Mouse (Mus musculus) forebrain, embryonic 11.5 days (tissue): ENCODE results near the gene Mob1b. TPM values are rescaled to one million over a fixed set of nuclear protein-coding genes. Genes with fewer than 3 reads are reported as not detected.

Experiments
- ATAC-seq: fragments of 200-750 bp; cut with Nextera tagmentation; replicated peaks from 2 replicates; pipeline ENCODE4 v1.8.0; 2017; ENCODE audit warnings: moderate TSS enrichment; ENCODE audit not compliant: low FRiP score
- DNase-seq: peaks from one replicate; pipeline ENCODE4 v3.0.0-alpha.2; 2017; ENCODE audit warnings: low spot score
- H3K27ac ChIP-seq: fragments of 300-500 bp; sonication (generic); 2 replicates; pipeline ENCODE4 v1.5.1; 2014; ENCODE audit warnings: low read depth, low read length
- H3K27me3 ChIP-seq: fragments of 300-500 bp; sonication (generic); 2 replicates; pipeline ENCODE4 v1.6.1; 2014; ENCODE audit warnings: mild to moderate bottlenecking, low read length, mixed read lengths; ENCODE audit not compliant: control insufficient read depth, insufficient read depth
- H3K36me3 ChIP-seq: fragments of 300-500 bp; sonication (generic); 2 replicates; pipeline ENCODE4 v1.6.1; 2014; ENCODE audit warnings: mild to moderate bottlenecking, low read length, moderate library complexity, mixed read lengths; ENCODE audit not compliant: control insufficient read depth, insufficient read depth
- H3K4me1 ChIP-seq: fragments of 300-500 bp; sonication (generic); replicated peaks from 2 replicates; pipeline ENCODE4 v1.6.1; 2014; ENCODE audit warnings: low read length, mixed read lengths; ENCODE audit not compliant: control insufficient read depth, insufficient read depth
- H3K4me2 ChIP-seq: fragments of 300-500 bp; sonication (generic); 2 replicates; pipeline ENCODE4 v1.6.1; 2014; ENCODE audit warnings: low read depth, mild to moderate bottlenecking, low read length, moderate library complexity, mixed read lengths; ENCODE audit not compliant: severe bottlenecking
- H3K4me3 ChIP-seq: fragments of 300-500 bp; sonication (generic); 2 replicates; pipeline ENCODE4 v1.5.1; 2014; ENCODE audit warnings: low read depth, low read length
- H3K9ac ChIP-seq: fragments of 300-500 bp; sonication (generic); 2 replicates; pipeline ENCODE4 v1.6.1; 2014; ENCODE audit warnings: low read length
- H3K9me3 ChIP-seq: fragments of 300-500 bp; sonication (generic); 2 replicates; pipeline ENCODE4 v1.6.1; 2016; ENCODE audit warnings: low read length, mixed read lengths; ENCODE audit not compliant: control insufficient read depth
- WGBS: fragments of 180-500 bp; shearing (Covaris S2); extraction: QIAGEN DNeasy Blood & Tissue Kit; methylation state at CpG from one replicate; pipeline ENCODE4 v1.1.7; 2014; 5-methylcytosine and 5-hydroxymethylcytosine counted together
- polyA plus RNA-seq: library from polyadenylated mRNA; unstranded; fragments of >200 nt; fragmentation: Nextera tagmentation; extraction: Ambion mirVana; gene quantifications from 2 replicates; pipeline ENCODE4 v1.2.1, GENCODE M21; 2014

Mob1b gene
- polyA plus RNA-seq, 1 experiment from 2014 or later: 22.6 TPM

DNA sequence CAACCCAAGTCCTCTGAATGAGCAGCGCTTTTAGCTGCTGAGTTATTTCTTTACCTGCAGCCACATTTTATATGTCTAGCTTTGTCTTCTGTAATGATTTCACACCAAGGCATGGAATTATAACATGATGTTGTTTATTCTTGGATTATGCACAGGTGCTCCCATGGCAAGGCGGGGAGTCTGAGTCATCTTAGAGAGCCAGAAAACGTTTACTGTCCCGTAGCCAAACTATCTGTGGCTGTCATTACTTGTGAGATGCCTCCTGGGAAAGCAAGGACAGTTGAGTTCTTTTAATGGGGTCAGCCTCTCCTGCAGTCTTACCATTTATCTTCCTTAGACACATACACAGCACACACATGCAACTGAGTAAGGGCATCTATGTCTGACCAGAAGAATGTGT, 85.0 kb downstream of the Mob1b start:
- no peak overlapping the region for H3K4me2 ChIP-seq
- no peak overlapping the region for H3K9ac ChIP-seq
- H3K27ac ChIP-seq: no peak overlapping the region
- no peak for ATAC-seq
- H3K9me3 ChIP-seq: no peaks in the 10 kb centered on the region
- H3K4me1 ChIP-seq: no peaks in the 10 kb centered on the region
- H3K36me3 ChIP-seq: no peaks in the 10 kb centered on the region
- WGBS: 87% methylated on average over 4 of the region's 4 CpGs
- DNase-seq: no peak
- no peaks in the 10 kb centered on the region for H3K27me3 ChIP-seq
- H3K4me3 ChIP-seq: no peak overlapping the region

DNA sequence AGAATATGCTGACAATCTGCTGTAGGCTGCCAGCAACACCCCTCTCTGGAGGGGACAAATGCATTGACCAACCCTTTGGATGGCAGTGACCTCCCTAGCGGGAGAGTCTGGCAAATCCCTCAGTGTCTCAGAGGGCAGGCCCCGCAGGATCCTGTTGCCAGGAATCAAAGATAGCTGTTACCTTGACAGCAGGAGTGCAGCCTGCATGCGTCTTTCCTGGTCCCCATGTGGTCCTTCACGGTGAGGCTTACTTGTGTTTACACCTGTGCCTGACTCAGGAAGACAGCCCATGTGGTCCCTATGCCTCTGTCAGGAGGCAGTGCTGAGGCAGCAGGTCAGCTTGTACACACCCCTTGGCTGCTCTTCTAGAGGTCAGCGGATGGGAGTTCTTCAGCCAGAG, 85.6 kb downstream of the Mob1b start:
- no peak for ATAC-seq
- Histone ChIP-seq H3K36me3 (no peaks in the 10 kb centered on the region), H3K4me3 (no peak overlapping the region), H3K9me3 (no peaks in the 10 kb centered on the region), H3K27ac (no peak overlapping the region), H3K27me3 (no peaks in the 10 kb centered on the region), H3K9ac (no peak overlapping the region), H3K4me1 (no peaks in the 10 kb centered on the region), H3K4me2 (no peak overlapping the region)
- 27% methylated on average over 5 of the region's 5 CpGs for WGBS
- DNase-seq: no peak

DNA sequence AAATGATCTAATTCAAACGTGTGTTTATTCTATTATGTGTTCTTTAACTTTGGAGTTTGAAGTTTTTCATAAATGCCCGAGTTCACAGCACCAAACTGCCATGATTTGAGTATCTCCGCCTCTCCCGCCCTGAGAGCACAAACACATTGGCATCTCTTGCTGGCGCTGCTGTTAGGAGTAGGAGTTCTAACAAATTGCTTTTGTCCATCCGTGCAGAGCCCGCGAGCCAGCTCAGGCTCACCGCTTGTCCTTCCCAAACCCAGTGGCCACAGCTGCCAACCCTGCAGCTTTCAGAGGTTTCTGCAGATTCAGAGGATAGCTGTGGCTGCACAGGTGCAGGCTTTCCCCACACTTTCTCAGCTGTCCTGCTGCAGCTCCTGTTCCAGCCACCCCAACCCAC, 86.7 kb downstream of the Mob1b start:
- no peaks in the 10 kb centered on the region for H3K36me3 ChIP-seq
- no peaks in the 10 kb centered on the region for H3K27me3 ChIP-seq
- ATAC-seq (no peak), DNase-seq (no peak)
- H3K9me3 ChIP-seq: no peaks in the 10 kb centered on the region
- H3K27ac ChIP-seq: no peak overlapping the region
- H3K4me2 ChIP-seq: no peak overlapping the region
- H3K4me1 ChIP-seq: no peaks in the 10 kb centered on the region
- no peak overlapping the region for H3K4me3 ChIP-seq
- 35% methylated on average over 9 of the region's 9 CpGs for WGBS
- no peak overlapping the region for H3K9ac ChIP-seq

DNA sequence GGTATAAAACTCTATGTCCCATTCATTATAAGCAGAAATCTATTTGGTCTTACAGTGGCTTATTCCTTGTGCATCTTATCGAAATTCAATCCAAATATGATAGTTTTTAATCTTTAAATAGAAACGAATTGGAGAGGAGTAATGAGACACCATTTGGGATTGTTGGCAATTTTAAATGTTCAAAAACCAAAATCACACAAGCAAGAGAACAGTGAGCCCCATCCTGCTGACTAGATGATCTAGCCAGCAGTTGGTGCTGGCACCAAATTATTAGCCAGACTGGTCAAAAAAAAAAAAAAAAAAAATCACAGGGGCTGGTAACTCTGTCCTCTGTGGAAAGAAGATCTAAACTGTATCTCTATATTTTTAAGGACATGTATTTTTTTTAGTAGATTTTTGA, 92.5 kb downstream of the Mob1b start:
- no peaks in the 10 kb centered on the region for H3K9me3 ChIP-seq
- H3K4me3 ChIP-seq: no peak overlapping the region
- ATAC-seq: no peak
- WGBS: 85% methylated on average over 2 of the region's 2 CpGs
- H3K9ac ChIP-seq: no peak overlapping the region
- DNase-seq: no peak
- H3K36me3 ChIP-seq: no peaks in the 10 kb centered on the region
- H3K4me2 ChIP-seq: no peak overlapping the region
- no peaks in the 10 kb centered on the region for H3K4me1 ChIP-seq
- no peak overlapping the region for H3K27ac ChIP-seq
- no peaks in the 10 kb centered on the region for H3K27me3 ChIP-seq

Other genes with a start within 250 kb of the Mob1b start
- gene Enam, start 232.9 kb upstream of the Mob1b start, polyA plus RNA-seq: not detected in 2 replicates
- 0.48 TPM in 1 of 2 replicates, not detected in the other for gene Jchain, start 193.0 kb upstream of the Mob1b start, polyA plus RNA-seq
- gene Utp3, start 166.4 kb upstream of the Mob1b start, polyA plus RNA-seq: 74.4 and 77.6 TPM in 2 replicates
- 96.8 and 96.9 TPM in 2 replicates for gene Rufy3, start 155.8 kb upstream of the Mob1b start, polyA plus RNA-seq
- 101 and 108 TPM in 2 replicates for gene Grsf1, start 44.7 kb upstream of the Mob1b start, polyA plus RNA-seq
- gene Dck, start 44.1 kb downstream of the Mob1b start, polyA plus RNA-seq: 151 and 153 TPM in 2 replicates
- 3.0 and 3.1 TPM in 2 replicates for gene Slc4a4, start 166.0 kb downstream of the Mob1b start, polyA plus RNA-seq